Mouse (Mus musculus): ENCODE measurements around the gene H3f3a. TPM values are rescaled to one million over a fixed set of nuclear protein-coding genes. Genes with fewer than 3 reads are reported as not detected.

Gene H3f3a
- polyA plus RNA-seq, 1 experiment, result 597 TPM

DNA sequence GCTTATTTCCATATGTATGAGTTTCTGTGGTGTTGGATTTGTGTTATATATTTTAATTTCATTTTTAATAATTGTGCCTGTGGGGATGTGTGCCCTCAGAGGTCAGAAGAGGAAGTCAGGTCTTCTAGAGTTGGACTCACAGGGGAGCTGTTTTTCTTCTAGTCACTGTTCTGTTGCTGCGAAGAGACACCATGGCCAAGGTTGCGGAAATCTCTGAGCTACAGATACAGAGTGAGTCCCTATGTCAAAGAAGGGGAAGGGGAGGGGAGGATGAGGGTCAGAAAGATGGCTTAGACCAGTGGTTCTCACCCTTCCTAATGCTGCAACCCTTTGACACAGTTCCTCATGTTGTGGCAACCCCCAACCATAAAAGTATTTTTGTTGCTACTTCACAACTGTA is 57.0 kb downstream of the H3f3a start:
- Histone ChIP-seq H3K79me2 (ENCODE audit: control insufficient read depth, insufficient read depth) (no peaks in the 10 kb centered on the region), H3K27me3 (ENCODE audit: control insufficient read depth, insufficient read depth, insufficient read length) (no peaks in the 10 kb centered on the region), H3K4me2 (ENCODE audit: low read depth) (no peak overlapping the region), H3K4me3 (no peak overlapping the region), H3K36me3 (ENCODE audit: control insufficient read depth, insufficient read depth) (peaks cover 32% of the 10 kb centered on the region), H3ac (ENCODE audit: control insufficient read depth, insufficient read length) (no peak overlapping the region)
- TF ChIP-seq CEBPB (IDR thresholded peaks at IDR 0.05; ENCODE audit: insufficient read depth, poor library complexity, severe bottlenecking), result no peak
- no peak for TF ChIP-seq TCF12 (IDR thresholded peaks at IDR 0.05; ENCODE audit: insufficient read depth, poor library complexity, severe bottlenecking)
- no peak for TF ChIP-seq MAX (IDR thresholded peaks at IDR 0.05; ENCODE audit: low read depth)
- TF ChIP-seq TCF3 (IDR thresholded peaks at IDR 0.05; ENCODE audit: insufficient read length, low read depth), result no peak
- no peak for TF ChIP-seq E2F4 (IDR thresholded peaks at IDR 0.05; ENCODE audit: insufficient read depth)

DNA sequence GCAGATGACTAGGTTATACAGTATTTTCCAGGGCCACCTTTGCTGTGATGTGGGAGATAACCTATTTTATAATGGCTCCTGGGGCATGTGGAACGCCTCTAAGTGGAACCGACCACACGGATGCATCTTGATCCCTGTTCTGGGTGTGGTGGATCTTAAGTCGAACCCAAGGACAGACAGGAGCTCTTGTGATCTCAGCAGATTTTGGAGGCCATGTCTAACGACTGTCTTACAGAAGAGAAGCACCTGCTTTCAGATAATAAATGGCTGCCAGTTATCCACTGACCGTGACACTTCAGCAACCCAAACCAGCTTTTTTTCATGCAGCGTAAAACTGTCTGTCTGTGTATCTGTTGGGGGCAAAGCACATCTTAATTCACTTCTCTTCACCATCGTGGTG is 59.4 kb downstream of the H3f3a start:
- no peak overlapping the region for H3ac ChIP-seq (ENCODE audit: control insufficient read depth, insufficient read length)
- H3K36me3 ChIP-seq (ENCODE audit: control insufficient read depth, insufficient read depth), result peaks cover 42% of the 10 kb centered on the region
- no peak for TF ChIP-seq POLR2A (IDR thresholded peaks at IDR 0.05; ENCODE audit: insufficient read length, low read depth)
- TF ChIP-seq REST (IDR thresholded peaks at IDR 0.05; ENCODE audit: insufficient read depth, insufficient read length), result no peak
- no peak for TF ChIP-seq USF1 (IDR thresholded peaks at IDR 0.05; ENCODE audit: low read depth)
- TF ChIP-seq MYOG (IDR thresholded peaks at IDR 0.05; ENCODE audit: control insufficient read depth in 1 of 3, insufficient read depth in 1 of 3, insufficient read length in 2 of 3, low read depth in 2 of 3), result no peak
- H3K4me3 ChIP-seq, result no peak overlapping the region
- H3K27me3 ChIP-seq (ENCODE audit: control insufficient read depth, insufficient read depth, insufficient read length), result no peaks in the 10 kb centered on the region
- H3K79me2 ChIP-seq (ENCODE audit: control insufficient read depth, insufficient read depth), result no peaks in the 10 kb centered on the region
- no peak overlapping the region for H3K4me2 ChIP-seq (ENCODE audit: low read depth)

DNA sequence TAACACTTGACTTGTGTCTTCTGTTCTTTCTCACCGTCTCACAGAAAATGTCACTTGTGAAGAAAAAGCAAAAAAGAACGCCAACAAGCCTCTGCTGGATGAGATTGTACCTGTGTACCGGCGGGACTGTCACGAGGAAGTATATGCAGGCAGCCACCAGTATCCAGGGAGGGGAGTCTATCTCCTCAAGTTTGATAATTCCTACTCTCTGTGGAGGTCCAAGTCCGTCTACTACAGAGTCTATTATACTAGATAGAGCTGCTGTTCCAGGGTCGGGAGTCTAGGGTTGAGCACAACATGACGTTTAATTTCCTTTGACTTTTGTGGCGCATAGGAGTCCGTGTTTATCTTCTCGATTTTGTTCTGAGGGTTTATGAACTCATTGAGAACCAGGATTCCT is 61.6 kb downstream of the H3f3a start:
- no peak for TF ChIP-seq POLR2AphosphoS2 (IDR thresholded peaks at IDR 0.05; ENCODE audit: insufficient read length, low read depth)
- no peak for TF ChIP-seq E2F4 (IDR thresholded peaks at IDR 0.05; ENCODE audit: insufficient read depth)
- TF ChIP-seq MAX (IDR thresholded peaks at IDR 0.05; ENCODE audit: low read depth), result no peak
- TF ChIP-seq SRF (IDR thresholded peaks at IDR 0.05; ENCODE audit: control insufficient read depth, insufficient read length, low read depth), result no peak
- no peak for TF ChIP-seq TCF3 (IDR thresholded peaks at IDR 0.05; ENCODE audit: insufficient read length, low read depth)
- TF ChIP-seq CEBPB (IDR thresholded peaks at IDR 0.05; ENCODE audit: insufficient read depth, poor library complexity, severe bottlenecking), result no peak
- TF ChIP-seq USF1 (IDR thresholded peaks at IDR 0.05; ENCODE audit: low read depth), result no peak
- TF ChIP-seq REST (IDR thresholded peaks at IDR 0.05; ENCODE audit: insufficient read depth, insufficient read length), result no peak
- TF ChIP-seq MYOD1 (IDR thresholded peaks at IDR 0.05; ENCODE audit: control insufficient read depth in 1 of 3, insufficient read length in 2 of 3, low read depth in 2 of 3), result no peak
- TF ChIP-seq POLR2A (IDR thresholded peaks at IDR 0.05; ENCODE audit: insufficient read length, low read depth), result no peak
- TF ChIP-seq MYOG (IDR thresholded peaks at IDR 0.05; ENCODE audit: control insufficient read depth in 1 of 3, insufficient read depth in 1 of 3, insufficient read length in 2 of 3, low read depth in 2 of 3), result no peak
- H3K27me3 ChIP-seq (ENCODE audit: control insufficient read depth, insufficient read depth, insufficient read length), result no peaks in the 10 kb centered on the region
- H3K4me3 ChIP-seq, result no peak overlapping the region
- no peak overlapping the region for H3K4me2 ChIP-seq (ENCODE audit: low read depth)
- no peaks in the 10 kb centered on the region for H3K79me2 ChIP-seq (ENCODE audit: control insufficient read depth, insufficient read depth)
- H3ac ChIP-seq (ENCODE audit: control insufficient read depth, insufficient read length), result no peak overlapping the region
- H3K36me3 ChIP-seq (ENCODE audit: control insufficient read depth, insufficient read depth), result peaks cover 63% of the 10 kb centered on the region

Other genes starting within 250 kb of the H3f3a start
- 29.2 TPM for gene Parp1, start 245.0 kb downstream of the H3f3a start, polyA plus RNA-seq (2012; fragmentation: generic; extraction: Trizol)
- gene Lin9, start 172.8 kb downstream of the H3f3a start, polyA plus RNA-seq (2012; fragmentation: generic; extraction: Trizol), result 1.9 TPM
- gene Mixl1, start 116.9 kb downstream of the H3f3a start, polyA plus RNA-seq (2012; fragmentation: generic; extraction: Trizol), result not detected
- gene Acbd3, start 87.9 kb downstream of the H3f3a start, polyA plus RNA-seq (2012; fragmentation: generic; extraction: Trizol), result 13.6 TPM
- 15.3 TPM for gene Sde2, start 37.2 kb upstream of the H3f3a start, polyA plus RNA-seq (2012; fragmentation: generic; extraction: Trizol)
- gene Lefty2, start 79.2 kb upstream of the H3f3a start, polyA plus RNA-seq (2012; fragmentation: generic; extraction: Trizol), result not detected
- gene Pycr2, start 90.3 kb upstream of the H3f3a start, polyA plus RNA-seq (2012; fragmentation: generic; extraction: Trizol), result 52.6 TPM
- 2.9 TPM for gene Lefty1, start 121.1 kb upstream of the H3f3a start, polyA plus RNA-seq (2012; fragmentation: generic; extraction: Trizol)
- gene Tmem63a, start 128.4 kb upstream of the H3f3a start, polyA plus RNA-seq (2012; fragmentation: generic; extraction: Trizol), result 45.5 TPM
- gene Ephx1, start 207.0 kb upstream of the H3f3a start, polyA plus RNA-seq (2012; fragmentation: generic; extraction: Trizol), result 116 TPM
- gene 9130409I23Rik, start 237.3 kb upstream of the H3f3a start, polyA plus RNA-seq (2012; fragmentation: generic; extraction: Trizol), result not detected

Measured in myocyte (in vitro differentiated cells).